Mouse (Mus musculus) stomach, embryonic 14.5 days (tissue): ENCODE data around the gene Nebl. TPM values are rescaled to one million over a fixed set of nuclear protein-coding genes. Genes with fewer than 3 reads are reported as not detected.

Experiments used
- ATAC-seq: fragments of 200-750 bp; cut with Nextera tagmentation; 2 replicates; pipeline ENCODE4 v1.8.0; 2017; ENCODE audit warnings: low read depth, moderate TSS enrichment; ENCODE audit not compliant: insufficient number of reproducible peaks, insufficient read depth, low FRiP score
- H3K27ac ChIP-seq: fragments of 300-500 bp; sonication (generic); 2 replicates; pipeline ENCODE4 v1.5.1; 2014; ENCODE audit warnings: mild to moderate bottlenecking, low read length, moderate library complexity, mixed read lengths
- H3K27me3 ChIP-seq: fragments of 300-500 bp; sonication (generic); 2 replicates; pipeline ENCODE4 v1.6.1; 2014; ENCODE audit warnings: low read length, control low read depth, mixed read lengths; ENCODE audit not compliant: control insufficient read depth, insufficient read depth
- H3K36me3 ChIP-seq: fragments of 300-500 bp; sonication (generic); 2 replicates; pipeline ENCODE4 v1.6.1; 2014; ENCODE audit warnings: mild to moderate bottlenecking, control low read depth, low read length, moderate library complexity, mixed read lengths; ENCODE audit not compliant: control insufficient read depth, insufficient read depth
- H3K4me1 ChIP-seq: fragments of 300-500 bp; sonication (generic); 2 replicates; pipeline ENCODE4 v1.6.1; 2014; ENCODE audit warnings: low read length, control low read depth, mixed read lengths; ENCODE audit not compliant: control insufficient read depth, insufficient read depth
- H3K4me2 ChIP-seq: fragments of 300-500 bp; sonication (generic); replicated peaks from 2 replicates; pipeline ENCODE4 v1.6.1; 2014; ENCODE audit warnings: low read depth, low read length, control low read depth
- H3K4me3 ChIP-seq: fragments of 300-500 bp; sonication (generic); 2 replicates; pipeline ENCODE4 v1.5.1; 2014; ENCODE audit warnings: low read depth, low read length, control low read depth
- H3K9ac ChIP-seq: fragments of 300-500 bp; sonication (generic); replicated peaks from 2 replicates; pipeline ENCODE4 v1.6.1; 2014; ENCODE audit warnings: low read depth, mild to moderate bottlenecking, control low read depth, low read length, moderate library complexity, mixed read lengths
- H3K9me3 ChIP-seq: fragments of 300-500 bp; sonication (generic); 2 replicates; pipeline ENCODE4 v1.6.1; 2016; ENCODE audit warnings: low read depth, low read length, control low read depth; ENCODE audit not compliant: control insufficient read depth
- WGBS: fragments of 180-500 bp; shearing (Covaris S2); extraction: QIAGEN DNeasy Blood & Tissue Kit; methylation state at CpG from one replicate; pipeline ENCODE4 v1.1.7; 2014; 5-methylcytosine and 5-hydroxymethylcytosine counted together
- polyA plus RNA-seq: library from polyadenylated mRNA; unstranded; fragments of >200 nt; fragmentation: Nextera tagmentation; extraction: Ambion mirVana; gene quantifications from 2 replicates; pipeline ENCODE4 v1.2.1, GENCODE M21; 2014

Nebl gene
- polyA plus RNA-seq, 1 experiment from 2014 or later = 3.5 TPM

DNA sequence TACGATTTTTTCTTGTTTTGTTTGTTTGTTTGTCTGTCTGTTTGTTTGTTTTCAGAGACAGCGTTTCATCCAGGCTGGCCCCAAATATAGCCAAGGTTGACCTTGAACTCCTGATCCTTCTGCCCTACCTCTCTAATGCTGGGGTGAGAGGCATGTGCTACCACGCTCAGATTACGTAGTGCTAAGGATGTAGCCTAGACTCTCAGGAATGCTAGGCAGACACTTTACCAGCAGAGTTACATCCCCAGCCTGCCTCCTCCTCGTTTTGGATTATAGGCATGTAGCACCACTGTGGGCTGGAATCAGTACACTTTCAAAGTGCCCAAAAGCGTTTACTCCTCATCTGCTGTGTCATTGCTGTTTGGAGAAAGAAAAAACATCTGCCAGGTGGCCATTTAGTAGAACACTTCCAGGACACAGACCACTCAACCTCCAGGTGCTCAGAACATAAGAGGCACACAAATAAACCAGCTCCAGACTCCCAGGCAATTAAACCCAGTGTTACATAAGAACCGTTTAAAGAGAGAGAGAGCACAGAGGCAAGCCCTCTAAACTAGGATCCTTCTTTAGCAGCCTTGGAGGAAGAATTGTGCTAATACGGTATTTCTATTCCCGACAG is 16.0 kb downstream of the Nebl start:
- 78% methylated on average over 9 of the region's 9 CpGs for WGBS
- Histone ChIP-seq H3K9me3 (no peaks in the 10 kb centered on the region), H3K27ac (no peak overlapping the region), H3K9ac (no peak overlapping the region), H3K4me2 (no peak overlapping the region), H3K4me3 (no peak overlapping the region), H3K36me3 (no peaks in the 10 kb centered on the region), H3K27me3 (no peaks in the 10 kb centered on the region), H3K4me1 (no peaks in the 10 kb centered on the region)
- no peak for ATAC-seq

DNA sequence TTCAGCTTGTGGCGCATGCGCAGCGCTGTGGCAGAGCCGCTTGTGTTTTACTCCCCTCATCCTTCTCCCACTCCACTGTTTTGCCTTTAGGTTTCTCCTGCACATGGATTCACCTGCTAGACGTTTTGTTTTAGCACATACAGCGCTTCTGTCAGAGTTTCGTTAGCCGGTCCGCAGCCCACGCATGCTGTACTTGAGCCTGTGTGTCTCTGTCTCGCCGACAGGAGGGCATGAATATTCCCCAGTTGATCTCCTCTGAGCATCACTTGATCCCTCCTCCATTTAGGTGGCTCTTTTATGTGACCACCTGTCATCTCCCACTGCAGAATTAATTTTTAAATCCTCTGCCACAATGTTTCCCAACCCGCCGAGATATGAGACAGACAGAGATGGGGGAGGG is 16.6 kb downstream of the Nebl start:
- Histone ChIP-seq H3K4me3 (no peak overlapping the region), H3K36me3 (no peaks in the 10 kb centered on the region), H3K9ac (no peak overlapping the region), H3K27me3 (no peaks in the 10 kb centered on the region), H3K4me2 (no peak overlapping the region), H3K27ac (no peak overlapping the region), H3K4me1 (no peaks in the 10 kb centered on the region), H3K9me3 (no peaks in the 10 kb centered on the region)
- ATAC-seq = no peak
- 88% methylated on average over 14 of the region's 14 CpGs for WGBS

DNA sequence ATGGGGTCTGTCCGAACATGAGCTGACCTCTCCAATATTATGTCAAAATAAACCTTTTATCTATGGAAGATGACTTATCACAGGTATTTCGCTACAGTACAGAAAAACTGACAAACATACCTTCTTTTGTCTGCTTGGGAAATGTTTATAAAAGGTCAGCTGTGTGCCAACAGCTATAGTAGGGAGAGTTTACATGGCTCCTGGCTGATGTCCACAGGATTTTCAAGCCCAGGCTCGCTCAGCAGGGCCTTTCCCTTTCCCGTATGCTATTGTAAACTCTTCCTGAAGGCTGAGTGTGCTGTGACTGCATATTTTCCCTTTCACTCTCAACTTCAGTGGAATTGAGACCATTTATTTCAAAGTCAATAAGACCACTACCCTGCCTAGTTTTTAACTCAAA is 17.1 kb downstream of the Nebl start:
- 43% methylated on average over 4 of the region's 4 CpGs for WGBS
- H3K9ac ChIP-seq = no peak overlapping the region
- no peak overlapping the region for H3K4me2 ChIP-seq
- no peaks in the 10 kb centered on the region for H3K9me3 ChIP-seq
- no peak for ATAC-seq
- H3K27me3 ChIP-seq = no peaks in the 10 kb centered on the region
- no peaks in the 10 kb centered on the region for H3K36me3 ChIP-seq
- H3K4me3 ChIP-seq = no peak overlapping the region
- H3K4me1 ChIP-seq = no peaks in the 10 kb centered on the region
- H3K27ac ChIP-seq = no peak overlapping the region

DNA sequence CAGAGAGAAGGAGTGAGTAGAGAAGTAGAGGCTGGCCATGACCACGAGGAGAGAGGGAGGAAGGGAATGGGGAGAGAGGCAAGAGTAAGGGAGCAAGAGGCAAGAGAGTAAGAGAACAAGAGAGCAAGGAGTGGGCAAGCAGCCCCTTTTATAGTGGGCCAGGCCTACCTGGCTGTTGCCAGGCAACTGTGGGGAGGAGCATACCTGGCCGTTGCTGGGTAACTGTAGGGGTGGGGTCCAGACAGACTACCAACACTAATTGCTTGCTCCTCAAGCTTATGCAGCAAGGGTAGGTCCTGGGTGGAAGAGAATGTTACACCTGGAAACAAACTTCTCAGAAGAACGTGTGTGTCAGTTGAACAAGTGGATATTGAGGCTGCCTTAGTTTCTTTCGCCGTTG is 20.0 kb downstream of the Nebl start:
- H3K4me2 ChIP-seq = no peak overlapping the region
- no peak overlapping the region for H3K9ac ChIP-seq
- no peaks in the 10 kb centered on the region for H3K36me3 ChIP-seq
- no peaks in the 10 kb centered on the region for H3K27me3 ChIP-seq
- H3K4me1 ChIP-seq = no peaks in the 10 kb centered on the region
- ATAC-seq = no peak
- 87% methylated on average over 5 of the region's 5 CpGs for WGBS
- H3K9me3 ChIP-seq = no peaks in the 10 kb centered on the region
- no peak overlapping the region for H3K4me3 ChIP-seq
- H3K27ac ChIP-seq = no peak overlapping the region

DNA sequence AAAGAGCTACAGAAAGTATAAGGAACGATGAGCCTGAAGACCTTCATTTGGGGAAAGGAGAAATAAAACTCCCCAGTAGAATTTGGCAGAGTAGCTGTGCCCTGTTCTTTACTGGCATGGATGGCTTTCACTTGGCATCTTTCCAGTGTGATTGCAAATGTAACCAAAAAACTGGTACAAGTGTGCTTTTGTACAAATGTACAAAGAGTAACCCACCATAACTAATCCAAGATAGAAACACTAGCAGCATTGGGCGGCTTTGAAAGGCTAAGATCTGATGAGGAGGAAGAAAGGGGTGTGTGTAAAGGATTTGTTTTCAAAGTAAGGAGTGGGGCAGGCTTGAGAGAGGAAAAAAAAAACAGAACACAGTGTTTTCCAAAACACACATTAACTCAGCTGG is 21.2 kb downstream of the Nebl start:
- no peak overlapping the region for H3K4me2 ChIP-seq
- WGBS = 84% methylated on average over 2 of the region's 2 CpGs
- ATAC-seq = no peak
- H3K36me3 ChIP-seq = no peaks in the 10 kb centered on the region
- no peaks in the 10 kb centered on the region for H3K9me3 ChIP-seq
- no peaks in the 10 kb centered on the region for H3K27me3 ChIP-seq
- H3K4me3 ChIP-seq = no peak overlapping the region
- no peak overlapping the region for H3K9ac ChIP-seq
- no peak overlapping the region for H3K27ac ChIP-seq
- no peaks in the 10 kb centered on the region for H3K4me1 ChIP-seq

DNA sequence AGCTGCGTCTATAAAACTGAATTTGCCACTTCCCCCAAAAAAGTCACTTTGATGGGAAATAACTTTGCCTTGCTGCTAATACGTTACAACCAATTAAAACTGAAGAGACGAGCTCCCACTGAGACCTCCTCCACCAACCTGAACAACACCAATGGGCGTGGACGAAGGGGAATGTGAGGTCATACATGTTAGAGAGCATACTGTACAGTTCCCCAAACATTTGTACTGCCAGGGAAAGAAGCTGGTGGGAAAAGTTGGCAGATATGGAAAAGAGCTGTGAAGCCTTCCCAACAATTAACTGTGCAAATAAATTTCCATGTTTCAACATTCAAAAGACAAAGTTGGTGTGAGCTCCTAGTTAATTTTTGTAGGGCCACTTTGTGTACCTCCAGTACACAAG is 25.3 kb downstream of the Nebl start:
- H3K4me3 ChIP-seq = no peak overlapping the region
- no peak overlapping the region for H3K9ac ChIP-seq
- H3K4me2 ChIP-seq = no peak overlapping the region
- no peaks in the 10 kb centered on the region for H3K9me3 ChIP-seq
- ATAC-seq = no peak
- no peaks in the 10 kb centered on the region for H3K27me3 ChIP-seq
- no peaks in the 10 kb centered on the region for H3K36me3 ChIP-seq
- H3K4me1 ChIP-seq = no peaks in the 10 kb centered on the region
- 85% methylated on average over 5 of the region's 5 CpGs for WGBS
- H3K27ac ChIP-seq = no peak overlapping the region

DNA sequence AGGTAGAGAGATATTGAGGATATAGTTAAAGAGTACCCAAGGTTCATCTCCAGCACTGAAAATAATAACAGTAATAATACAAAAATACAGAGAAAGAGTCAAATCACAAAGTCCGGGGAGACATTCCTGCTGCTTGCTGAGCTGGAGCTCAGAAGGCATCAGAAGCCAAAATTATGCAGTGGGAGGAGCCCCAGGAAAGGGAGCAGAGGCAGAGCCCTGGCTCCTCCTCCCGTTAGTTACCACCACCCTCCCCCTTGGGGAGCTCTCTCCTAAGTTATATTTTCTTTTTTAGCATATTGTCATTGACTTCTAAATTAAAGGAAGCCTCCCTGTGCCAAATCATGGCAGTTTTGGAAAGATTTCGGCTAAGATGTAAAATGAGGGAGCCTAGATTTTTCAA is 25.8 kb downstream of the Nebl start:
- Histone ChIP-seq H3K4me3 (no peak overlapping the region), H3K27me3 (no peaks in the 10 kb centered on the region), H3K9ac (no peak overlapping the region), H3K9me3 (no peaks in the 10 kb centered on the region), H3K36me3 (no peaks in the 10 kb centered on the region), H3K27ac (no peak overlapping the region), H3K4me2 (no peak overlapping the region), H3K4me1 (no peaks in the 10 kb centered on the region)
- no peak for ATAC-seq
- WGBS = 57% methylated on average over 3 of the region's 3 CpGs

DNA sequence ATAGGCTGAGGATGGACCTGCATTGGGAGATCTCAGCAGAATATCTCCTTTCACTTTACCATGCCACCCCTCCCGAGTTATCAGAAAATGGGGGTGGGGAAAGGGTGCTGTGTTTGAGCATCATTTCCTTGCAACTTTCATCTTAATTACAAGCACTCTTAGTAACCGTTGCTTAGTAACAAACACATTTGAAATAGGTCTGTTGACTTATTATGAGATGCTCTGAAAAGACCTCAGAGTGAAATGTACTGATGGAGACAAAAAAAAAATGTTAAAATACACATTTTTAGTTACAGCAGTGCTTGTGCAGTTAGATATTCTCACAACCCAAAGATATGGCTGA is 28.1 kb downstream of the Nebl start:
- 65% methylated on average over 2 of the region's 2 CpGs for WGBS
- Histone ChIP-seq H3K4me3 (no peak overlapping the region), H3K27ac (no peak overlapping the region), H3K9ac (no peak overlapping the region), H3K9me3 (no peaks in the 10 kb centered on the region), H3K36me3 (no peaks in the 10 kb centered on the region), H3K4me1 (no peaks in the 10 kb centered on the region), H3K27me3 (no peaks in the 10 kb centered on the region), H3K4me2 (no peak overlapping the region)
- ATAC-seq = no peak

DNA sequence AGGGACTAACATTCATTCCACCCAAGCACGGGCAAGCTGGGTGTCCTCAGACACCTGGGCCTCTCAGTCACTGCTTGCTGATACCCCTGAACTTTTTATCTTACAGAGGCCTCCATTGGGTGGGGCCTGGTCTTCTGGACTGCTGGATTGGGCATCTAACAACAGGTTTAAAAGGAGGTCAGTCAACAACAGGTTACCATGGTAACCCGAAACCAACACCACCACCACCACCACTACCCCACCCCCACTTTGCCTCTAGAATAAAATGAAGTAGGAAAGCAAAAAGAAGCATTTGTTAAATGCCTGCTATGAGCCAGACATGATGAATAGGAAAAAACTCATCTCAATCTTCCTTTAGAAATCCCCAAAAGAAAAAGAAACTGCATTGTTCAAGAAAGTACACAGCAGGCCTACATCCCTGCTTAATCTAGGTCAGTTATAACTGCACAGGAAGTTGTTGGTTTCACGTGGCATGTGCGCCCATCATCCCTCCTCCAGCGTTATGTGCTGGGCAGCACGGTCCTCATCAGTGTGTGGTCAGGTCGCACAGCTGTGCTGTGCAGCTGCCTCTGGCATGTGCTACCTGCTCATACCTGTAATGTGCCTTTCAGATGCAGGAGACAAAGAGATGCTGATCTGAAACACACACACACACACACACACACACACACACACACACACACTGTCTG is 28.6 kb downstream of the Nebl start:
- Histone ChIP-seq H3K27ac (no peak overlapping the region), H3K4me1 (no peaks in the 10 kb centered on the region), H3K4me2 (no peak overlapping the region), H3K9ac (no peak overlapping the region), H3K4me3 (no peak overlapping the region), H3K27me3 (no peaks in the 10 kb centered on the region), H3K9me3 (no peaks in the 10 kb centered on the region), H3K36me3 (no peaks in the 10 kb centered on the region)
- no peak for ATAC-seq
- 52% methylated on average over 7 of the region's 7 CpGs for WGBS
